Mouse (Mus musculus): ENCODE measurements around the gene Golga4.

GRCm38 (mm10) chr9:118471296-118471695, 34.8 kb upstream of the Golga4 start:
- TF ChIP-seq GATA1 (IDR thresholded peaks at IDR 0.05; ENCODE audit: borderline replicate concordance, low read length) (no peak), FLI1 (IDR thresholded peaks at IDR 0.05; ENCODE audit: low read length) (no peak)
